Mouse (Mus musculus) ES-CJ7 (cell line): ENCODE measurements around the gene Cct8.

Experiments used
- DNase-seq: peaks from one replicate; pipeline ENCODE4 v3.0.0; 2011; ENCODE audit warnings: low read depth, low spot score

Cct8 gene

DNA sequence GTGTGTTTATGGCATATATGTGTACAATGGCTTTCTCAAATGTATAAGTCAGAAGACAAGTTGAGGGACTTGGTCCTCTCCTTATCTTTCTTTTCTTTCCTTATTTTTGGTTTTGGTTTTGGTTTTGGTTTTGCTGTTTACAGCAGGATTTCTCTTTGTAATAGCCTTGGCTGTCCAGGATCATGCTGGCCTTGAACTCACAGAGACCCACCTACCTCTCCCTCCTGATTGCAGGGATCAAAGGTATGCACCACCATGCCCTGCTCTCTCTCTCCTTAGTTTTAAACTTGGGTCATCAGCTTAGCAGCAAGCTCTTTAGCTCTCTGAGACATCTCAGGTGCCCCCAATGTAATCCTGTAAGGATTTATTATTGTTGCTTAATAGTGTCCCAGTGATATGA is 50.6 kb downstream of the Cct8 start:
- DNase-seq = no peak

DNA sequence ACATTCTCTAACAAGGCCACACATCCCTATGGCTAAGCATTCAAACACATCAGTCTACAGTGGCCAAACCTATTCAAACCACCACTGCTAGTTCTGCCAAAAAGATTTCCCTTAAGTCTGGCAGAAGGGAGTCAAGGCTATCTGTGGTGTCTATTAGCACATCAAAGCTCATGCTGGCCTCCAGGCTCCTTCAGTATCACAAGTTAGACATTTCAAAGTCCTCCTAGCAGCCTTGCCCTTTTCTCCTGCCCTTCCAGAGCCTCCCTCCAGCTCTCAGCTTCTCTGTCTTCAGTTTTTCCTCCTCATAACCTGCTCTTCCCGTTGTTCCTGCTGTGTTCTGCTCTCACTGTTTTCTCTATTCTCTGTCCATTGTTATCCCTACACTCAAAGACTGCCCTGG is 51.6 kb downstream of the Cct8 start:
- no peak for DNase-seq

- no peak for DNase-seq
Measured at GRCm38 (mm10) chr16:87443245-87443644, 52.4 kb downstream of the Cct8 start.

GRCm38 (mm10) chr16:87442291-87442690 is 53.4 kb downstream of the Cct8 start:
- no peak for DNase-seq

DNA sequence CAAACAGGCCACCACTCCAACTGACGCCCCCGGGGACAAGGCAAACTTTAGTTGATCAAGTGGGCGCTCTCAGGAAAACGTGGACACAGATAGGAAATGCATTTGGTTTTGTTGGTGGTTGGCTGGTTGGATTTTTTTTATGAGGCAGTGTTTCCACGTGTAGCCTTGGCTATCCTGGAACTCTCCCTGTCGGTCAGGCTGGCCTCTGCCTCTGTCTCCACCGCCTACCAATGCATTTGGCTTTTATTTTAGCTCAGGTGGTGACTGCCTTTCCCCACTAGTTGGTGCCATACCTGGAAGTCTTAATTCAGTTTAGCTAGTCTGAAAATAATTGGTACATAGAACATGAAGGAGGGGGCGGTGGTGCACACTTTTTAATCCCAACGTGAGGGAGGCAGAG is 54.6 kb downstream of the Cct8 start:
- DNase-seq = peak; percentile 72

- DNase-seq = peak; percentile 93
Measured at GRCm38 (mm10) chr16:87440184-87440686, 55.4 kb downstream of the Cct8 start, which contains the start of gene Rwdd2b. Gene Rwdd2b, minus strand, starts transcription at chr16:87440573.

GRCm38 (mm10) chr16:87438697-87439096 is 57.0 kb downstream of the Cct8 start:
- DNase-seq = no peak

GRCm38 (mm10) chr16:87437096-87437495 is 58.6 kb downstream of the Cct8 start:
- no peak for DNase-seq

- peak; percentile 82 for DNase-seq
Measured at GRCm38 (mm10) chr16:87435411-87436205, 60.1 kb downstream of the Cct8 start.

DNA sequence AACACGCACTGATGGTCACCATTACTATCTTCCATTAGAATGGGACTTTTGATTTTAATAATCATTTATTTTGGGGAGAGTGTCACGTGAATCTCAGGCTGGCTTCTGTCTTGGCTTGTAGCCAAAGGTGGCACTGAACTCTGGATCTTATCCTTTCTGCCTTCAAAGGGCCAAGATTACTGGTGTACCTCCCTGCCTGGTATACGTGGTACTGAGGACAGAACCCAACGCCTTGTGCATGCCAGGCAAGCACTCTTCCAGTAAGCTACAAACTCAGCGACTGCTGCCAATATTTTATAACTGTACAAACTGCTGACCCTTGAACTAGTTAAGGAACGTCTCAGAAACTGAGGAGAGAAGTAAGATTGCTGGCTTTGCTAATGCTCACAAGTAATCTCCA is 60.7 kb downstream of the Cct8 start:
- DNase-seq = no peak

- no peak for DNase-seq
Measured at GRCm38 (mm10) chr16:87434266-87434665, 61.4 kb downstream of the Cct8 start.
